Mouse (Mus musculus) mouse trophoblast stem cell (cell line): ENCODE results near the gene Gm20865.
"Not testable (repeated sequence)": the region's sequence is repeated elsewhere in the genome, so short reads cannot be mapped to it uniquely, and the experiment has no call there.

Source experiments
- in situ Hi-C, 2 experiments: fragments of 300-500 bp; cut with MseI, MboI; formaldehyde crosslinking; loops; 2 replicates in 1 of 2; 3 replicates in 1 of 2; pipeline ENCODE4 v1.15.1; 2025

Gm20865 gene

GRCm38 (mm10) chrY:21241275-21241674, at the start of gene Gm20865:
Gene Gm20865 (plus strand): TSS chrY:21241575.
- in situ Hi-C loops: not testable (repeated sequence)
